Mouse (Mus musculus) stomach, postnatal 0 days (tissue): ENCODE measurements around the gene Slmap. TPM values are rescaled to one million over a fixed set of nuclear protein-coding genes. Genes with fewer than 3 reads are reported as not detected.

Experiments
- ATAC-seq: fragments of 200-750 bp; cut with Nextera tagmentation; 2 replicates; pipeline ENCODE4 v1.8.0; 2017; ENCODE audit not compliant: low FRiP score, low TSS enrichment
- DNase-seq: peaks from one replicate; pipeline ENCODE4 v3.0.0-alpha.2; 2016; ENCODE audit warnings: low spot score
- H3K27ac ChIP-seq: fragments of 300-500 bp; sonication (generic); replicated peaks from 2 replicates; pipeline ENCODE4 v1.5.1; 2014; ENCODE audit warnings: mild to moderate bottlenecking, control low read depth
- H3K27me3 ChIP-seq: fragments of 300-500 bp; sonication (generic); 2 replicates; pipeline ENCODE4 v1.6.1; 2014; ENCODE audit warnings: low read length; ENCODE audit not compliant: control insufficient read depth, insufficient read depth
- H3K36me3 ChIP-seq: fragments of 300-500 bp; sonication (generic); 2 replicates; pipeline ENCODE4 v1.6.1; 2014; ENCODE audit warnings: low read length, mixed read lengths; ENCODE audit not compliant: control insufficient read depth, insufficient read depth
- H3K4me1 ChIP-seq: fragments of 300-500 bp; sonication (generic); replicated peaks from 2 replicates; pipeline ENCODE4 v1.6.1; 2014; ENCODE audit warnings: antibody characterized with exemption; ENCODE audit not compliant: control insufficient read depth, insufficient read depth
- H3K4me2 ChIP-seq: fragments of 300-500 bp; sonication (generic); replicated peaks from 2 replicates; pipeline ENCODE4 v1.6.1; 2014; ENCODE audit warnings: low read depth, mild to moderate bottlenecking, control low read depth, moderate library complexity
- H3K4me3 ChIP-seq: fragments of 300-500 bp; sonication (generic); 2 replicates; pipeline ENCODE4 v1.5.1; 2014; ENCODE audit warnings: low read depth, low read length, control low read depth
- H3K9ac ChIP-seq: fragments of 300-500 bp; sonication (generic); 2 replicates; pipeline ENCODE4 v1.6.1; 2014; ENCODE audit warnings: mild to moderate bottlenecking, low read length, control low read depth, mixed read lengths
- H3K9me3 ChIP-seq: fragments of 300-500 bp; sonication (generic); 2 replicates; pipeline ENCODE4 v1.6.1; 2016; ENCODE audit warnings: low read length; ENCODE audit not compliant: control insufficient read depth
- CTCF ChIP-seq: IDR thresholded peaks from 2 replicates; pipeline ENCODE4 v1.5.1; 2016; ENCODE audit warnings: antibody characterized with exemption, low read depth, mild to moderate bottlenecking, moderate library complexity
- EP300 ChIP-seq: optimal IDR thresholded peaks from 2 replicates; pipeline ENCODE3; 2016; ENCODE audit warnings: antibody characterized with exemption
- WGBS: fragments of 180-500 bp; shearing (Covaris S2); extraction: QIAGEN DNeasy Blood & Tissue Kit; methylation state at CpG from one replicate; pipeline ENCODE4 v1.1.7; 2014; 5-methylcytosine and 5-hydroxymethylcytosine counted together
- polyA plus RNA-seq: library from polyadenylated mRNA; unstranded; fragments of >200 nt; fragmentation: Nextera tagmentation; extraction: Ambion mirVana; gene quantifications from 2 replicates; pipeline ENCODE4 v1.2.1, GENCODE M21; 2015

Gene Slmap
- polyA plus RNA-seq, 1 experiment from 2014 or later = 76.5 TPM

GRCm38 (mm10) chr14:26571951-26572675 lies 37.4 kb upstream of the Slmap start:
- Histone ChIP-seq H3K4me2 (no peak overlapping the region), H3K4me3 (no peak overlapping the region), H3K9ac (no peak overlapping the region), H3K4me1 (no peaks in the 10 kb centered on the region), H3K36me3 (no peaks in the 10 kb centered on the region), H3K27me3 (no peaks in the 10 kb centered on the region), H3K9me3 (no peaks in the 10 kb centered on the region), H3K27ac (no peak overlapping the region)
- ATAC-seq (no peak), DNase-seq (no peak)
- TF ChIP-seq CTCF = no peak
- TF ChIP-seq EP300 = no peak
- 60% methylated on average over 4 of the region's 4 CpGs for WGBS

DNA sequence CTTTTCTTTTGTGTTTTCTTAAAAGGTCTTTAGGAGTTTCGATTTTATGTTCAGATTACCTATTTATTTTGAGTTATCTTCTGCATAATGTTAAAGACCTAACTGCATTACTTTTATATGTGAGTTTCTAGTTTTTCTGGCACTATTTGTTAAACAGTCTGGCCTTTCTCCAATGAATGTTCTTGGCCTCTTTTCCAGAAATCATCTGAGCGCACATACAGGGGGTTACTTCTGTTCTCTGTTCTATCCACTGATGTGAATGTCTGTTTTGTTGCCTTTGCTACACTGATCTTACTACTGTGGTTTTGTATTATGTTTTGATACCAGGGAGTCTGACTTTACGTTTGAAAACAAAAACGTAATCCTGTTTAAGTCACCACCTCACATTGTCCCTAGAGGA lies 35.1 kb upstream of the Slmap start:
- ATAC-seq (no peak), DNase-seq (no peak)
- Histone ChIP-seq H3K9ac (no peak overlapping the region), H3K27ac (no peak overlapping the region), H3K36me3 (no peaks in the 10 kb centered on the region), H3K4me1 (no peaks in the 10 kb centered on the region), H3K9me3 (no peaks in the 10 kb centered on the region), H3K4me3 (no peak overlapping the region), H3K27me3 (no peaks in the 10 kb centered on the region), H3K4me2 (no peak overlapping the region)
- WGBS = 65% methylated on average over 4 of the region's 4 CpGs
- TF ChIP-seq CTCF (no peak), EP300 (no peak)

- Histone ChIP-seq H3K27me3 (no peaks in the 10 kb centered on the region), H3K9ac (no peak overlapping the region), H3K27ac (no peak overlapping the region), H3K9me3 (0 out of 2 replicates have a peak, but pooled peaks cover 3% of the 10 kb centered on the region), H3K4me3 (no peak overlapping the region), H3K36me3 (no peaks in the 10 kb centered on the region), H3K4me1 (no peaks in the 10 kb centered on the region; the same call in 1 of the 2 replicates), H3K4me2 (no peak overlapping the region)
- 41% methylated on average over 2 of the region's 2 CpGs for WGBS
- peak; percentile 60 for ATAC-seq
- no peak for DNase-seq
- TF ChIP-seq EP300 (no peak), CTCF (no peak)
Measured at GRCm38 (mm10) chr14:26562247-26562646, 27.5 kb upstream of the Slmap start.

DNA sequence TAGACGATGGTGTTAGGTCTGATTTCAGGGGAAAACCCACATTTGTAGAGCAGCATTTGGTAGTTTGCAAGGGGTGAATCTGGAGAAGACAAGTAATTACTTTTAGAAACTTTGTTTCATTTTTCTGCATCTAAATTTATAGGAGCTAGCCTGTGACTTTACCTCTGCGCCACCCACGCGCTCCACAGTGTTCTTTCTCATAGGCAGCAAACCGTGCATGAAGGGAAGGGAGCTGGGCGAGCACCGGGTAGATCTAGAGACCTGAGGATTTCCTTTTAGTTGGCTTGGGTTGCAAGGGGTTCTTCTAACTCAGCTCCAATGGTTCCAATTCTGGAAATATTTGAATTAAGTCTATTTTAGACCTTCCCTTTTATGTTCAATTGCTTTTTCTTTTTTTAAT lies 23.8 kb upstream of the Slmap start:
- DNase-seq (no peak), ATAC-seq (no peak)
- H3K4me3 ChIP-seq = no peak overlapping the region
- H3K9me3 ChIP-seq = 0 out of 2 replicates have a peak, but pooled peaks cover 3% of the 10 kb centered on the region
- no peak overlapping the region for H3K9ac ChIP-seq
- H3K27me3 ChIP-seq = no peaks in the 10 kb centered on the region
- TF ChIP-seq CTCF (no peak), EP300 (no peak)
- H3K27ac ChIP-seq = no peak overlapping the region
- H3K4me1 ChIP-seq = no peaks in the 10 kb centered on the region; the same call in 1 of the 2 replicates
- H3K4me2 ChIP-seq = no peak overlapping the region
- H3K36me3 ChIP-seq = no peaks in the 10 kb centered on the region
- WGBS = 86% methylated on average over 7 of the region's 7 CpGs

GRCm38 (mm10) chr14:26557581-26557980 lies 22.9 kb upstream of the Slmap start:
- TF ChIP-seq CTCF (no peak), EP300 (no peak)
- DNase-seq = peak; percentile 15

DNA sequence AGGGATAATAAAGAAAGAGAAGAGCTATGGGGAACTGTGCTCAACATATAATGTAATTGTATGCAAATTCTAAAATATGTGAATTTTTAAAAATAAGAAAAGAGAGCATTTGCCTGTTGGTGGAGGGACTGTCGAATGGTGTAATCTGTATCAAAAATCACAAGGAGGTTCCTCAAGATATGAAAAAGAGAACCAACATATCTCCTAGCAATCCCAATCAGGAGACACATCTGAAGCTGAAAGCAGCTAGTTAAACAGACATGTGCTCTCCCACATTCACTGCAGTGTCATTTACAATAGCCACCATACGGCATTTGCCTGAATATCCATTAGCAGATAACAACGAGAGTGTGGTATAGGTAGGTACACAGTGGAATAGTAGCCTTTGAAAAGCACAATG lies 18.1 kb upstream of the Slmap start:
- Histone ChIP-seq H3K36me3 (no peaks in the 10 kb centered on the region), H3K9ac (no peak overlapping the region), H3K27me3 (no peaks in the 10 kb centered on the region), H3K9me3 (no peaks in the 10 kb centered on the region), H3K4me2 (no peak overlapping the region), H3K4me3 (no peak overlapping the region), H3K4me1 (no peaks in the 10 kb centered on the region; the same call in 1 of the 2 replicates), H3K27ac (no peak overlapping the region)
- 72% methylated on average over 3 of the region's 3 CpGs for WGBS
- TF ChIP-seq EP300 (no peak), CTCF (no peak)
- DNase-seq (no peak), ATAC-seq (no peak)

More at GRCm38 (mm10) chr14:26557581-26557980, 22.9 kb upstream of the Slmap start:
- Histone ChIP-seq H3K27ac (no peak overlapping the region), H3K27me3 (no peaks in the 10 kb centered on the region), H3K4me3 (no peak overlapping the region), H3K36me3 (no peaks in the 10 kb centered on the region), H3K9me3 (0 out of 2 replicates have a peak, but pooled peaks cover 3% of the 10 kb centered on the region), H3K4me2 (no peak overlapping the region), H3K4me1 (no peaks in the 10 kb centered on the region; the same call in 1 of the 2 replicates), H3K9ac (no peak overlapping the region)
- WGBS = 34% methylated on average over 1 of the region's 1 CpGs
- ATAC-seq = peak; percentile 40; the same call in 1 of the 2 replicates
